Mouse (Mus musculus): ENCODE results near the gene Cpne1. TPM values are rescaled to one million over a fixed set of nuclear protein-coding genes. Genes with fewer than 3 reads are reported as not detected.

The Cpne1 gene
- 97.6 TPM for polyA plus RNA-seq (2017; shearing (Covaris generic))

GRCm38 (mm10) chr2:156111358-156112079 lies at the start of gene Cpne1, which contains the start of gene Rbm12:
Gene Cpne1, minus strand, starts transcription at chr2:156111965.
Gene Rbm12, minus strand, starts transcription at chr2:156111978.

GRCm38 (mm10) chr2:156143953-156144724 lies 32.4 kb upstream of the Cpne1 start, which contains the start of the genes Romo1 and Nfs1:
Gene Romo1, plus strand, starts transcription at chr2:156144039.
Gene Nfs1, minus strand, starts transcription at chr2:156144186.

GRCm38 (mm10) chr2:156126992-156127391 lies 15.2 kb upstream of the Cpne1 start, which contains the start of gene Gm28036:
Gene Gm28036, minus strand, starts transcription at chr2:156127092.

GRCm38 (mm10) chr2:156065099-156066041 lies 46.4 kb downstream of the Cpne1 start, which contains the start of gene Spag4:
Gene Spag4, plus strand, starts transcription at chr2:156065175.

GRCm38 (mm10) chr2:156052816-156053215 lies 58.9 kb downstream of the Cpne1 start, which contains the start of gene Fer1l4:
Gene Fer1l4, minus strand, starts transcription at chr2:156052947.

Other genes with a start within 250 kb of the Cpne1 start
- 40.2 TPM for gene Uqcc1, start 181.7 kb downstream of the Cpne1 start, polyA plus RNA-seq (2017; shearing (Covaris generic))
- not detected for gene Gm15557, start 171.2 kb downstream of the Cpne1 start, polyA plus RNA-seq (2017; shearing (Covaris generic))
- not detected for gene Gdf5, start 166.6 kb downstream of the Cpne1 start, polyA plus RNA-seq (2017; shearing (Covaris generic))
- 31.9 TPM for gene Cep250, start 155.5 kb downstream of the Cpne1 start, polyA plus RNA-seq (2017; shearing (Covaris generic))
- 1.2 TPM for gene 6430550D23Rik, start 104.0 kb downstream of the Cpne1 start, polyA plus RNA-seq (2017; shearing (Covaris generic))
- 138 TPM for gene Ergic3, start 103.9 kb downstream of the Cpne1 start, polyA plus RNA-seq (2017; shearing (Covaris generic))
- not detected for gene Fer1l4, start 59.0 kb downstream of the Cpne1 start, polyA plus RNA-seq (2017; shearing (Covaris generic))
- 0.89 TPM for gene Spag4, start 46.8 kb downstream of the Cpne1 start, polyA plus RNA-seq (2017; shearing (Covaris generic))
- 33.3 TPM for gene Rbm12, start within 50 bp of the Cpne1 start, polyA plus RNA-seq (2017; shearing (Covaris generic))
- 17.4 TPM for gene Gm28036, start 15.1 kb upstream of the Cpne1 start, polyA plus RNA-seq (2017; shearing (Covaris generic))
- gene Romo1, start 32.1 kb upstream of the Cpne1 start, polyA plus RNA-seq (2017; shearing (Covaris generic)): 164 TPM
- 54.8 TPM for gene Nfs1, start 32.2 kb upstream of the Cpne1 start, polyA plus RNA-seq (2017; shearing (Covaris generic))
- 1,046 TPM for gene Rbm39, start 68.3 kb upstream of the Cpne1 start, polyA plus RNA-seq (2017; shearing (Covaris generic))
- gene Phf20, start 84.5 kb upstream of the Cpne1 start, polyA plus RNA-seq (2017; shearing (Covaris generic)): 69.2 TPM
- 5.8 TPM for gene Cnbd2, start 200.3 kb upstream of the Cpne1 start, polyA plus RNA-seq (2017; shearing (Covaris generic))
- gene Scand1, start 200.7 kb upstream of the Cpne1 start, polyA plus RNA-seq (2017; shearing (Covaris generic)): 127 TPM